Mouse (Mus musculus) G1E (cell line): ENCODE results near the gene Fcgr2b. TPM values are rescaled to one million over a fixed set of nuclear protein-coding genes. Genes with fewer than 3 reads are reported as not detected.

Experiments used
- ATAC-seq: 2 replicates; pipeline ENCODE4 v1.8.0; 2016; ENCODE audit warnings: mild to moderate bottlenecking; ENCODE audit not compliant: insufficient number of reproducible peaks, poor library complexity, low FRiP score, severe bottlenecking; ENCODE audit errors: extremely low read depth
- DNase-seq: peaks from one replicate; pipeline ENCODE4 v3.0.0; 2012; ENCODE audit warnings: low spot score
- H3K27me3 ChIP-seq: 2 replicates; pipeline ENCODE4 v1.6.1; 2012; ENCODE audit warnings: mild to moderate bottlenecking, low read length, inconsistent platforms; ENCODE audit not compliant: insufficient read depth
- H3K36me3 ChIP-seq: replicated peaks from 2 replicates; pipeline ENCODE3; 2012; ENCODE audit warnings: mild to moderate bottlenecking, inconsistent platforms
- H3K4me1 ChIP-seq: 2 replicates; pipeline ENCODE4 v1.6.1; 2012; ENCODE audit warnings: low read depth, low read length, inconsistent platforms, mixed read lengths; ENCODE audit not compliant: insufficient read depth
- H3K4me3 ChIP-seq: 2 replicates; pipeline ENCODE4 v1.5.1; 2012; ENCODE audit warnings: low read depth, mild to moderate bottlenecking, inconsistent platforms, low read length, moderate library complexity, mixed read lengths
- H3K9me3 ChIP-seq: replicated peaks from 2 replicates; pipeline ENCODE4 v1.6.1; 2012; ENCODE audit warnings: inconsistent platforms
- CTCF ChIP-seq: IDR thresholded peaks from 2 replicates; pipeline ENCODE4 v1.5.1; 2012; ENCODE audit warnings: low read depth, low read length, inconsistent platforms, mixed read lengths
- GATA1 ChIP-seq: IDR thresholded peaks from 2 replicates; pipeline ENCODE4 v1.6.1; 2012; ENCODE audit warnings: borderline replicate concordance, low read length, inconsistent platforms, mixed read lengths
- GATA2 ChIP-seq: IDR thresholded peaks from 2 replicates; pipeline ENCODE4 v1.6.1; 2012; ENCODE audit warnings: low read depth, low read length, inconsistent platforms, borderline replicate concordance
- POLR2AphosphoS5 ChIP-seq: IDR thresholded peaks from 2 replicates; pipeline ENCODE4 v1.6.1; 2012; ENCODE audit warnings: low read depth, low read length, inconsistent platforms; ENCODE audit not compliant: insufficient replicate concordance
- TAL1 ChIP-seq: conservative IDR thresholded peaks from 2 replicates; pipeline ENCODE4 v1.6.1; 2012; ENCODE audit warnings: low read depth, low read length, inconsistent platforms, mixed read lengths
- polyA plus RNA-seq: library from polyadenylated mRNA; stranded (reverse); fragments of >175 nt; gene quantifications from 2 replicates; pipeline ENCODE4 v1.2.3, GENCODE M21; 2012
- total RNA-seq, 2 experiments: library from RNA; stranded (forward) in 1 of 2; stranded (reverse) in 1 of 2; fragments of 200-1000 nt in 1 of 2; fragments of >200 nt in 1 of 2; fragmentation: Nextera tagmentation in 1 of 2; gene quantifications; 2 replicates each; pipeline ENCODE4 v1.2.3; 2014 to 2017

Gene Fcgr2b
- total and polyA plus RNA-seq, 3 experiments, result 0.46 to 22.1 (median 5.5) TPM

DNA sequence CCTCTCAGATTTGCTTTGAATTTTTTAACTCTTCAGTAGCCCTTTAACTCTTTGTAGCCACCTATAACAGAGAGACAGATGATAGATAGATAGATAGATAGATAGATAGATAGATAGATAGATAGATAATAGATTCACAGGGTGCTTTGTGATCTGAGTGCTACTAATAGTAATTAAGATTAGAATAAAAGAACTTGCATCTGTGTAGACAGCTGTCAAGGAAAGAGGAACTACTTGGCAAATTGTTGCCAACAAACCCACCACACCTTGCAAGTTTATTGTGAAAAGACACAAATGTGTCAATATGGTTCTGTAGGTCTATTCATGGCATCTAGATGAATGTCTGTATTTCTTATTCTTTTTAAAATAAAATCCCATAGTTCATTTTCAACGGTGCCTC, 42.4 kb downstream of the Fcgr2b start:
- ATAC-seq (no peak), DNase-seq (no peak)
- Histone ChIP-seq H3K36me3 (no peaks in the 10 kb centered on the region), H3K9me3 (no peaks in the 10 kb centered on the region; the same call in 1 of the 2 replicates), H3K4me3 (no peak overlapping the region), H3K4me1 (peaks cover 38% of the 10 kb centered on the region), H3K27me3 (0 out of 2 replicates have a peak, but pooled peaks cover 2% of the 10 kb centered on the region)
- TF ChIP-seq POLR2AphosphoS5, result no peak
- no peak for TF ChIP-seq CTCF
- TF ChIP-seq GATA2, result no peak
- TF ChIP-seq GATA1, result no peak
- no peak for TF ChIP-seq TAL1

DNA sequence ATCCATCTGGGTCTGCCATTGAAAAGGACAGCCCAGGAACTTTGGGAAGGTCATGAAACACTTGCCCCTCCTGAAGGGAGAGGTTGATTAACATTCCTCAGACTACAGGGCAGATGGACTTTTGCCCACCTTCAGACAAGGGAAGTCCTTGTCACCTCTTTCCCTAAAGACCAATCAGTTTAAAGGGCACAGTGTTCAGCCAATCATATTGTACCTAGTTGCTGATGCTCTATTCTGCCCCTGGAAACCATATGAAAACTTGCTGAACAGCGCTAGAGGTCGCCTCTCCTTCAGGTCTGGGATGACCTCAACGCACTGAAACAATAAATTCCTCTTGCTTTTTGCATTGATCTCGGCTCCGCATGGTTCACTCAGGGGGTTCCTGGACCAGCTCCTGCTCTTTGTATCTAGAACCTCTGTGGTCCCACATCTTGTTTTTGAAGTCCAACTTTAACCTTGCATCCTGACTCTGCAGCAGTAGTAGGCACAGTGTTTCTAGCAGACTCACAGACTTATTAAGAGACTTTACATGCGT, 42.9 kb downstream of the Fcgr2b start:
- Histone ChIP-seq H3K9me3 (no peaks in the 10 kb centered on the region; the same call in 1 of the 2 replicates), H3K4me1 (peaks cover 37% of the 10 kb centered on the region), H3K36me3 (no peaks in the 10 kb centered on the region), H3K4me3 (no peak overlapping the region), H3K27me3 (0 out of 2 replicates have a peak, but pooled peaks cover 2% of the 10 kb centered on the region)
- DNase-seq, result no peak
- no peak for ATAC-seq
- TF ChIP-seq GATA2 (no peak), POLR2AphosphoS5 (no peak), TAL1 (no peak), CTCF (no peak), GATA1 (no peak)

DNA sequence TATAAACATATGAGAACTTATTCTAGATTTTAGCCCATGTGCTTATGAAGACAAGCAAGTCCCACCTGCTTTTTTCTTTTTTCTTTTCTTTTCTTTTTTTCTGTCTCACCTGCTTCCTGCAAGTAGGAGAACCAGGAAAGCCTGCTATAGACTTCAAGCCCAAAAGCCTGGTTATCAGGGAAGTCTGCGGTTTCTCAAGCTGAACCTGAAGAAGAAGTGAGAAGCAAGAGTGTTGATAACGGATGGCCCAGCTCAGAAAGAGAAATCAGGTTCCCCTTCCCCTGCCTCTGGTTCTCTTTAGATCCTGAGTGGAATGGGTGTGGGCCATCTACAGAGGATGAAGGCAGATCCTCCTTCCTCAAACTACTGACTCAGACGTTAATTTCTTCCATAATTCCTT, 44.3 kb downstream of the Fcgr2b start:
- H3K36me3 ChIP-seq, result no peaks in the 10 kb centered on the region
- 0 out of 2 replicates have a peak, but pooled peaks cover 2% of the 10 kb centered on the region for H3K27me3 ChIP-seq
- H3K9me3 ChIP-seq, result no peaks in the 10 kb centered on the region; the same call in 1 of the 2 replicates
- no peak overlapping the region for H3K4me3 ChIP-seq
- H3K4me1 ChIP-seq, result peaks cover 38% of the 10 kb centered on the region
- ATAC-seq (no peak), DNase-seq (no peak)
- no peak for TF ChIP-seq CTCF
- TF ChIP-seq TAL1, result no peak
- TF ChIP-seq GATA2, result no peak
- no peak for TF ChIP-seq GATA1
- TF ChIP-seq POLR2AphosphoS5, result no peak

DNA sequence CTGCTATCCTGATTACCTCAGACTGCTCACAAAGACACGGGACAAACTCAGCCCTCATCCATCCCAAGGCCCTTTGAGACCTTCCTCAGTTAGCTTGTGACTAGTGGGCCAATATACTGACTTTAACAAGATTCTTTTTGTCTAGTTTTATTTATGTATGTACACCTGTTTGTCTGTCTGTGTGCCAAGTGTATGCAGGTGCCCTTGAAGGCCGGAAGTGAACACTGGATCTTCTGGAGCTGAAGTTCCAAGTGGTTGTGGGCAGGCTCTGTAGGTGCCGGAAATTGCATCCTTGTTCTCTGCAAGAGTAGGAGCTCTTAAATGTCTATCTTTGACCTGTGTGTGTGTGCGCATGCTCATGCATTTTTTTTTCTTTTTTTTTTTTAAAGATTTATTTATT, 47.1 kb downstream of the Fcgr2b start:
- Histone ChIP-seq H3K27me3 (0 out of 2 replicates have a peak, but pooled peaks cover 2% of the 10 kb centered on the region), H3K9me3 (no peaks in the 10 kb centered on the region), H3K36me3 (no peaks in the 10 kb centered on the region), H3K4me1 (peaks cover 26% of the 10 kb centered on the region), H3K4me3 (no peak overlapping the region)
- DNase-seq (no peak), ATAC-seq (no peak)
- TF ChIP-seq TAL1 (no peak), GATA2 (no peak), POLR2AphosphoS5 (no peak)

DNA sequence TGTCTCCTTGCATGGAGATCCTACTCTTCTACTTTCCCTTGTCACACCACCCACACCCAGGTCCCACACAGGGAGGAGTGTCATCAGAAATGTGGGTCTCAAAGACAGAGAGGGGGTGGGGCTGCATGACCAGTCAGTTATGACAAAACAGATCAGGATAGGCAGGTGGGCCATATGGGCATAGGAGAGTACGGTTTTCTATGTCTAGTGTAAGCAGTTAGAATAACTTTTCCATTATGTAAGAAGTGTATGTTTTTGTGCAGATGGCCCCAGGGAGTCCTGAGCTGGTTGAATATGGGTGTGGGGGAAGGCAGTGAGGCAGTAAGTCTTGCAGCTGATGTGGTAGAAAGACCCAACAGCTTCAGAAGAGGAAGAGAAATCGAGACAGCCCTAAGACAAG, 47.9 kb downstream of the Fcgr2b start:
- no peaks in the 10 kb centered on the region for H3K9me3 ChIP-seq
- 0 out of 2 replicates have a peak, but pooled peaks cover 2% of the 10 kb centered on the region for H3K27me3 ChIP-seq
- DNase-seq (no peak), ATAC-seq (no peak)
- H3K4me3 ChIP-seq, result no peak overlapping the region
- H3K36me3 ChIP-seq, result no peaks in the 10 kb centered on the region
- no peak for TF ChIP-seq CTCF
- TF ChIP-seq TAL1, result no peak
- no peak for TF ChIP-seq POLR2AphosphoS5
- TF ChIP-seq GATA2, result no peak
- no peak for TF ChIP-seq GATA1
- peaks cover 26% of the 10 kb centered on the region for H3K4me1 ChIP-seq

DNA sequence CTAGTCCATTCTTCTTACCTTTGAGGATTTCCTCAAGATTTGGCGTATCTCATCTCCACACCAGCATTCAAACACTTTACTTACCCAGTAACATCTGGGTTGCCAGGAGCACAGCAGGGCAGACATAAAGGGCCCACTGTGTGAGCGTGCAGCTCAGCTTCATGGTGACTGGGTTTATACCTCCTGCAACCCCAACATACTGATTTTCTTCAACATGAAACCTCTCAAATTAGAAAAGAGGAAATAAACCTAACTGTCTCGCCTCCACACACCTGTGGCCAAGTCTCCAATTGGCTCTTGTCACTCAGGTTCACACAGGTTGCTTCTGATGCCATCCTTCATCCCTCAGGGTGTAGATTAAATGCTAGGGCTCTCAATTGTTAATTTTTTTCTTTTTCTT, 49.0 kb downstream of the Fcgr2b start, which contains the start of gene Fcrla:
Gene Fcrla (minus strand): TSS at position 206 of the 400 bp plus-strand sequence.
- no peak for ATAC-seq
- H3K4me3 ChIP-seq, result no peak within 1 kb of the TSS
- H3K9me3 ChIP-seq, result no peaks in the 10 kb centered on the region
- H3K36me3 ChIP-seq, result no peaks in the 10 kb centered on the region
- peaks cover 2% of the 10 kb centered on the region; the same call in 1 of the 2 replicates for H3K27me3 ChIP-seq
- peaks cover 27% of the 10 kb centered on the region for H3K4me1 ChIP-seq
- DNase-seq, result no peak
- TF ChIP-seq POLR2AphosphoS5 (no peak), GATA2 (no peak), TAL1 (no peak), CTCF (no peak), GATA1 (no peak)
